18 mouse cellular contexts compared by ENCODE assay signal in the genomic region with DNA sequence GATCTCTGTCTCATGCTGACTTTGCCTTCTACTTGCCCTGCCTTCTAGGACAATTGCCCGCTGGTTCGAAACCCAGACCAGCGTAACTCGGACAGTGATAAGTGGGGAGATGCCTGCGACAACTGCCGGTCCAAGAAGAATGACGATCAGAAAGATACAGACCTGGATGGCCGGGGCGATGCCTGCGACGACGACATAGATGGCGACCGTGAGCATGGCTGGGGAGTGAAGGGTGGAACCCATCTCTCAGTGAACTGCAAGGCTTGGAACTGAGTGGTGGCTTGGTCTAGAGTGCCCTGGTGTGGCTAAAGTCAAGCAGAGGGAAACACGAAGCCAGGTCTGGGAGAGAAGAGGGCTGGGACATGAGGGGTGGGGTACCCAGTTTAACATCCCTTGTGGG. TPM values are rescaled to one million over a fixed set of nuclear protein-coding genes. Genes with fewer than 3 reads are reported as not detected.
DNase-seq lines count a peak whose midpoint lies in the region; ATAC-seq and TF ChIP-seq lines count a peak whose summit lies in the region.
"Had no signal": no experiment of that assay in that cellular context is flagged by ENCODE, and none has a peak within 500 bp of the region (broad histone marks: within the 10 kb centered on the region; RNA-seq: fewer than 3 reads in every experiment).

No protein-coding gene starts in this region.

- H3K4me3 ChIP-seq in intestine, postnatal 0 days (ENCODE audit: low read depth, low read length) = no peak overlapping the region
- no peak overlapping the region for H3K4me3 ChIP-seq in intestine, embryonic 15.5 days (replicated peaks)
- H3K4me3 ChIP-seq in stomach, postnatal 0 days (ENCODE audit: low read depth, low read length) = no peak overlapping the region
- no peak overlapping the region for H3K4me3 ChIP-seq in forebrain, embryonic 13.5 days

- H3K4me2 ChIP-seq in intestine, postnatal 0 days (replicated peaks; ENCODE audit: low read depth) = no peak overlapping the region
- no peak overlapping the region for H3K4me2 ChIP-seq in intestine, embryonic 15.5 days (replicated peaks)
- H3K4me2 ChIP-seq in stomach, postnatal 0 days (replicated peaks; ENCODE audit: low read depth) = no peak overlapping the region
- H3K4me2 ChIP-seq in forebrain, embryonic 13.5 days = no peak overlapping the region

- H3K4me1 ChIP-seq in intestine, postnatal 0 days (replicated peaks; ENCODE audit: control insufficient read depth, insufficient read depth, low read length) = 0 out of 2 replicates have a peak, but pooled peaks cover 3% of the 10 kb centered on the region
- peaks cover 34% of the 10 kb centered on the region for H3K4me1 ChIP-seq in intestine, embryonic 15.5 days (replicated peaks)
- 0 out of 2 replicates have a peak, but pooled peaks cover 4% of the 10 kb centered on the region for H3K4me1 ChIP-seq in stomach, postnatal 0 days (replicated peaks; ENCODE audit: control insufficient read depth, insufficient read depth)
- peaks cover 25% of the 10 kb centered on the region for H3K4me1 ChIP-seq in forebrain, embryonic 13.5 days

- WGBS in intestine, postnatal 0 days = 22% methylated on average over 15 of the region's 15 CpGs
- WGBS in intestine, embryonic 15.5 days = 13% methylated on average over 15 of the region's 15 CpGs
- WGBS in stomach, postnatal 0 days = 15% methylated on average over 15 of the region's 15 CpGs
- 11% methylated on average over 15 of the region's 15 CpGs for WGBS in forebrain, embryonic 13.5 days

- H3K9me3 ChIP-seq in intestine, postnatal 0 days (ENCODE audit: control insufficient read depth) = no peaks in the 10 kb centered on the region
- no peaks in the 10 kb centered on the region for H3K9me3 ChIP-seq in intestine, embryonic 15.5 days
- no peaks in the 10 kb centered on the region for H3K9me3 ChIP-seq in stomach, postnatal 0 days (ENCODE audit: control insufficient read depth, low read length)
- H3K9me3 ChIP-seq in forebrain, embryonic 13.5 days (replicated peaks) = no peaks in the 10 kb centered on the region
- H3K9me3 ChIP-seq: heart, embryonic 12.5 days; midbrain, embryonic 13.5 days had no signal

- TF ChIP-seq EP300 in stomach, postnatal 0 days (optimal IDR thresholded peaks at IDR 0.05) = no peak

- no peak overlapping the region for H3K9ac ChIP-seq in intestine, postnatal 0 days (ENCODE audit: low read depth, low read length)
- H3K9ac ChIP-seq in intestine, embryonic 15.5 days = no peak overlapping the region
- H3K9ac ChIP-seq in stomach, postnatal 0 days (ENCODE audit: low read length) = no peak overlapping the region
- no peak overlapping the region for H3K9ac ChIP-seq in forebrain, embryonic 13.5 days
- H3K9ac ChIP-seq: heart, embryonic 12.5 days; liver, embryonic 13.5 days; midbrain, embryonic 13.5 days had no signal

- peaks cover 62% of the 10 kb centered on the region for H3K27me3 ChIP-seq in intestine, postnatal 0 days (replicated peaks; ENCODE audit: control insufficient read depth, insufficient read depth, low read length)
- H3K27me3 ChIP-seq in intestine, embryonic 15.5 days (replicated peaks) = peaks cover 73% of the 10 kb centered on the region
- peaks cover 23% of the 10 kb centered on the region for H3K27me3 ChIP-seq in stomach, postnatal 0 days (ENCODE audit: control insufficient read depth, insufficient read depth, low read length)
- H3K27me3 ChIP-seq in forebrain, embryonic 13.5 days = peaks cover 88% of the 10 kb centered on the region

- peak; percentile 45 for TF ChIP-seq CTCF in intestine, postnatal 0 days (IDR thresholded peaks at IDR 0.05; ENCODE audit: low read depth)
- peak; percentile 34; the same call in 1 of the 2 replicates for TF ChIP-seq CTCF in stomach, postnatal 0 days (IDR thresholded peaks at IDR 0.05; ENCODE audit: low read depth)

- DNase-seq in cerebellum, adult 11-12 months = peak; percentile 18
- no peak for DNase-seq in cerebellum, adult 9-10 months
- peak; percentile 9 for DNase-seq in thymus, postnatal 25 days
- no peak for DNase-seq in thymus, postnatal 0 days (ENCODE audit: low spot score)
- no peak for DNase-seq in stomach, postnatal 0 days (ENCODE audit: low spot score)
- DNase-seq: adrenal gland, postnatal 10 days; gastrocnemius, postnatal 36 days; heart, postnatal 4 days; kidney, postnatal 14 days; lung, postnatal 14 days; right cerebral cortex, postnatal 14 days had no signal

- H3K36me3 ChIP-seq in intestine, postnatal 0 days (ENCODE audit: control insufficient read depth, insufficient read depth) = no peaks in the 10 kb centered on the region
- H3K36me3 ChIP-seq in intestine, embryonic 15.5 days = no peaks in the 10 kb centered on the region
- no peaks in the 10 kb centered on the region for H3K36me3 ChIP-seq in stomach, postnatal 0 days (ENCODE audit: control insufficient read depth, insufficient read depth, low read length)
- no peaks in the 10 kb centered on the region for H3K36me3 ChIP-seq in forebrain, embryonic 13.5 days (ENCODE audit: poor library complexity, severe bottlenecking)
- H3K36me3 ChIP-seq: heart, embryonic 12.5 days; liver, embryonic 13.5 days; midbrain, embryonic 13.5 days had no signal

- ATAC-seq in intestine, postnatal 0 days = no peak
- no peak for ATAC-seq in intestine, embryonic 15.5 days
- no peak for ATAC-seq in stomach, postnatal 0 days (ENCODE audit: low FRiP score, low TSS enrichment)
- ATAC-seq in forebrain, embryonic 13.5 days = no peak
- ATAC-seq: intestine, embryonic 16.5 days; midbrain, embryonic 13.5 days had no signal

- H3K27ac ChIP-seq in intestine, postnatal 0 days (ENCODE audit: low read depth, low read length) = no peak overlapping the region
- H3K27ac ChIP-seq in intestine, embryonic 15.5 days = no peak overlapping the region
- no peak overlapping the region for H3K27ac ChIP-seq in stomach, postnatal 0 days (replicated peaks)
- no peak overlapping the region for H3K27ac ChIP-seq in forebrain, embryonic 13.5 days
- H3K27ac ChIP-seq: liver, embryonic 13.5 days; midbrain, embryonic 13.5 days had no signal

RNA-seq across cellular contexts. Expression of a gene that starts 3.7 kb away (rescaled TPM):
- polyA plus RNA-seq in intestine, postnatal 0 days (2015; fragmentation: Nextera tagmentation; extraction: Ambion mirVana) = 0.25 and 0.41 TPM in 2 replicates
- 0.39 and 0.82 TPM in 2 replicates for polyA plus RNA-seq in intestine, embryonic 15.5 days (2015; fragmentation: Nextera tagmentation; extraction: Ambion mirVana)
- polyA plus RNA-seq in thymus, postnatal 0 days (2015; fragmentation: Nextera tagmentation; extraction: Ambion mirVana) = 1.6 and 2.2 TPM in 2 replicates
- 0.15 and 0.42 TPM in 2 replicates for polyA plus RNA-seq in stomach, postnatal 0 days (2015; fragmentation: Nextera tagmentation; extraction: Ambion mirVana)
- 0.18 and 0.35 TPM in 2 replicates for polyA plus RNA-seq in forebrain, embryonic 13.5 days (2015; fragmentation: Nextera tagmentation; extraction: Ambion mirVana)

RNA-seq across cellular contexts. Expression of a gene that starts 24.0 kb away (rescaled TPM):
- polyA plus RNA-seq in intestine, postnatal 0 days (2015; fragmentation: Nextera tagmentation; extraction: Ambion mirVana) = 9.7 and 10.1 TPM in 2 replicates
- polyA plus RNA-seq in intestine, embryonic 15.5 days (2015; fragmentation: Nextera tagmentation; extraction: Ambion mirVana) = 14.6 and 15.7 TPM in 2 replicates
- polyA plus RNA-seq in thymus, postnatal 0 days (2015; fragmentation: Nextera tagmentation; extraction: Ambion mirVana) = 16.4 and 22.6 TPM in 2 replicates
- 9.5 and 9.6 TPM in 2 replicates for polyA plus RNA-seq in stomach, postnatal 0 days (2015; fragmentation: Nextera tagmentation; extraction: Ambion mirVana)
- 14.2 and 16.3 TPM in 2 replicates for polyA plus RNA-seq in forebrain, embryonic 13.5 days (2015; fragmentation: Nextera tagmentation; extraction: Ambion mirVana)

RNA-seq across cellular contexts. Expression of a gene that starts 47.4 kb away (rescaled TPM):
- polyA plus RNA-seq in intestine, postnatal 0 days (2015; fragmentation: Nextera tagmentation; extraction: Ambion mirVana) = 0.38 TPM in 1 of 2 replicates, not detected in the other
- polyA plus RNA-seq in intestine, embryonic 15.5 days (2015; fragmentation: Nextera tagmentation; extraction: Ambion mirVana) = 0.38 and 1.4 TPM in 2 replicates
- 0.13 TPM in 1 of 2 replicates, not detected in the other for polyA plus RNA-seq in thymus, postnatal 0 days (2015; fragmentation: Nextera tagmentation; extraction: Ambion mirVana)
- 0.53 TPM in 2 replicates for polyA plus RNA-seq in stomach, postnatal 0 days (2015; fragmentation: Nextera tagmentation; extraction: Ambion mirVana)
- polyA plus RNA-seq in forebrain, embryonic 13.5 days (2015; fragmentation: Nextera tagmentation; extraction: Ambion mirVana) = 0.89 and 2.5 TPM in 2 replicates

Comparison
In these comparisons a context has a peak if more than half of its experiments do, and no peak if none do; other contexts are left out.
1. DNase-seq: peak in cerebellum, adult 11-12 months (single experiment) and thymus, postnatal 25 days (single experiment); none in cerebellum, adult 9-10 months (single experiment), thymus, postnatal 0 days (single experiment) and stomach, postnatal 0 days (single experiment).